Mouse (Mus musculus): ENCODE results near the gene Eef1g. TPM values are rescaled to one million over a fixed set of nuclear protein-coding genes. Genes with fewer than 3 reads are reported as not detected.

Gene Eef1g
- polyA plus RNA-seq, 1 experiment: 242 TPM

DNA sequence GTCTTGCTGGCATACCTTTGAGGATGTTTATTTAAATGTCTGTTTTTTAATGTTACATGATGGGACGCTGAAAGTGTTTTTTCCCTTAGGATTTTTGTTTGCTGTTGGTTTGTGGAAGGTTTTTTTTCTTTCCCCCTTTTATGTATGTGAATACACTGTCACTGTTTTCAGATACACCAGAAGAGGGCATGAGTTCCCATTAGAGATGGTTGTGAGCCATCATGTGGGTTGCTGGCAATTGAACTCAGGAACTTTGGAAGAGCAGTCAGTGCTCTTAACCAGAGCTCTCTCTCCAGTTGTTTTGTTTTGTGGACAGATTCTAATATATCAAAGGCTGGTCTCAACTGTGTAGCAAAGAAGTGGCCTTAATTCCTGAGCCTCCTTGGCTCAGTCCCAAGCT lies 7.8 kb downstream of the Eef1g start:
- WGBS: 87% methylated on average over 1 of the region's 1 CpGs
- Histone ChIP-seq H3K36me3 (ENCODE audit: control insufficient read depth, insufficient read depth, low read length) (peaks cover 59% of the 10 kb centered on the region), H3K4me3 (ENCODE audit: extremely low read depth, insufficient read depth, insufficient read length) (no peak overlapping the region), H3K27me3 (ENCODE audit: control insufficient read depth, insufficient read depth, low read length) (no peaks in the 10 kb centered on the region), H3K4me1 (ENCODE audit: control insufficient read depth, insufficient read depth, insufficient read length) (no peaks in the 10 kb centered on the region), H3K27ac (ENCODE audit: insufficient read depth, low read length) (no peak overlapping the region)
- no peak for DNase-seq (ENCODE audit: low read depth in 1 of 2, low spot score in 2 of 2)
- TF ChIP-seq CTCF (IDR thresholded peaks at IDR 0.05; ENCODE audit: extremely low read depth, insufficient read depth, insufficient read length, insufficient replicate concordance): no peak
- no peak for TF ChIP-seq POLR2A (IDR thresholded peaks at IDR 0.05; ENCODE audit: low read depth, low read length)

DNA sequence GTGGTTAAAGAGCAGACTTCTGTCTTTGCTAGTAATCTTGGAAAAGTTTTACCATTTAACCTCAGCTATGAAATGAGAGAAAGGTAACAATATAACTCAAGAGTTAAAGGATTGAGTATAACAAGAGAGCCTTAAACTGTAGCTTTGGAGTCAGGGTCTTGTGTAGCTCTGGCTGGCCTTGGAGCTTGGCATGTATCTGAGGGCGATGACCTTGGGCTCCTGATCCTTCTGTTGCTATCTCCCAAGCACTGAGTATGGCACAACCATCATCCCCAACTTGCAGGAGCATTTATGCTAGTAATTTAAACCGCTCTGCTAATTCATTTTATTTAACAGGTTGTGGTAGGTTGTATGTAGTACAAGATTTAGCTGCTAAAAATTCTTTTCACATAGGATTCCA lies 8.7 kb downstream of the Eef1g start:
- Histone ChIP-seq H3K36me3 (ENCODE audit: control insufficient read depth, insufficient read depth, low read length) (peaks cover 52% of the 10 kb centered on the region), H3K27ac (ENCODE audit: insufficient read depth, low read length) (no peak overlapping the region), H3K4me1 (ENCODE audit: control insufficient read depth, insufficient read depth, insufficient read length) (peaks cover 1% of the 10 kb centered on the region; the same call in 1 of the 2 replicates), H3K27me3 (ENCODE audit: control insufficient read depth, insufficient read depth, low read length) (no peaks in the 10 kb centered on the region), H3K4me3 (ENCODE audit: extremely low read depth, insufficient read depth, insufficient read length) (no peak overlapping the region)
- 95% methylated on average over 2 of the region's 2 CpGs for WGBS
- no peak for DNase-seq (ENCODE audit: low read depth in 1 of 2, low spot score in 2 of 2)
- TF ChIP-seq CTCF (IDR thresholded peaks at IDR 0.05; ENCODE audit: extremely low read depth, insufficient read depth, insufficient read length, insufficient replicate concordance): no peak
- TF ChIP-seq POLR2A (IDR thresholded peaks at IDR 0.05; ENCODE audit: low read depth, low read length): no peak

DNA sequence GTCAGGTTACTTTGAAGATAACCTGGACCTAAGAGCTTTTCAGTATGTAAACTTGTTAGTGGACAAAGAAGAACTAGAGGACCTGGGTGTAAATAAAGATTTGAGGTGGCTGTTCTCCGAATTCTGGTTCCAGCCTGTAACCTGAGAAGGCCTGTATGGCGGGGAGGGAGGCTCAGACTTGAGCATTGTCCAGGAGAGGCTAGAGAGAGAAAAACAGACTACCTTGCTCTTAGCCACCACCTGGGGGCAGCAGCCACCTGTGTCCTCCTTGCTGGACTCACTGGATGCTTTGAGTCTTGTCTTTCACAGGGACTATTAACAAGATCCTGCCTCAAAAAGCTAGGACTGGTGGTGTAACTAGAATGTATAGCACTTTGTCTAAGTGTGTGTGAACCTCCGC lies 9.7 kb downstream of the Eef1g start:
- H3K4me1 ChIP-seq (ENCODE audit: control insufficient read depth, insufficient read depth, insufficient read length): peaks cover 10% of the 10 kb centered on the region; the same call in 1 of the 2 replicates
- no peak overlapping the region for H3K4me3 ChIP-seq (ENCODE audit: extremely low read depth, insufficient read depth, insufficient read length)
- H3K27ac ChIP-seq (ENCODE audit: insufficient read depth, low read length): no peak overlapping the region
- no peaks in the 10 kb centered on the region for H3K27me3 ChIP-seq (ENCODE audit: control insufficient read depth, insufficient read depth, low read length)
- TF ChIP-seq CTCF (IDR thresholded peaks at IDR 0.05; ENCODE audit: extremely low read depth, insufficient read depth, insufficient read length, insufficient replicate concordance) (peak; percentile 91; the same call in 1 of the 2 replicates), POLR2A (IDR thresholded peaks at IDR 0.05; ENCODE audit: low read depth, low read length) (no peak)
- peak; percentile 37 to 49 for DNase-seq (ENCODE audit: low read depth in 1 of 2, low spot score in 2 of 2)
- 79% methylated on average over 3 of the region's 3 CpGs for WGBS
- peaks cover 42% of the 10 kb centered on the region for H3K36me3 ChIP-seq (ENCODE audit: control insufficient read depth, insufficient read depth, low read length)

DNA sequence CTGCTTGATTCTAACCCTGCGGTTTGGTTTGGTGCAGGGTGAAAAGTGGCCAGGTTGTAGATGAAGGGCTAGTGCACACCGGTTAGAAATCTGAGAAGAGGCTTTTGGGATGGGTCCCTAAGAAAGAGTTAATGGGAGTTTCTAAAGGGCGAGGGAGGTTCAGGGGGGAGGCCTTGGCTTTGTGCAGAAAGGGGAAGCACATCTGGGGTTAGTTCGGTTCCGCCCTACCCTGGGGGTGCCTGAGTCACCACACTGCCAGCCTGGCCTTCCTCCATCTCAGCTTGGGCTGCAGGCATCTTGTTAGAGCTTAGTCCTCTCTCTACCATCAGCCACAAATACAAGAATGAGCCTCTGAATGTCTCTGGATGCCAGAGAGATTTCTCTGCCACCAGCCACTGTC lies 13.9 kb downstream of the Eef1g start:
- Histone ChIP-seq H3K27me3 (ENCODE audit: control insufficient read depth, insufficient read depth, low read length) (no peaks in the 10 kb centered on the region), H3K27ac (ENCODE audit: insufficient read depth, low read length) (peak overlapping the region; percentile 51), H3K4me3 (ENCODE audit: extremely low read depth, insufficient read depth, insufficient read length) (no peak overlapping the region), H3K4me1 (ENCODE audit: control insufficient read depth, insufficient read depth, insufficient read length) (peaks cover 44% of the 10 kb centered on the region; the same call in 1 of the 2 replicates), H3K36me3 (ENCODE audit: control insufficient read depth, insufficient read depth, low read length) (peaks cover 15% of the 10 kb centered on the region)
- WGBS: 20% methylated on average over 5 of the region's 5 CpGs
- DNase-seq (ENCODE audit: low read depth in 1 of 2, low spot score in 2 of 2): peak in 1 of 2 experiments; percentile 63
- TF ChIP-seq CTCF (IDR thresholded peaks at IDR 0.05; ENCODE audit: extremely low read depth, insufficient read depth, insufficient read length, insufficient replicate concordance) (no peak), POLR2A (IDR thresholded peaks at IDR 0.05; ENCODE audit: low read depth, low read length) (no peak)

DNA sequence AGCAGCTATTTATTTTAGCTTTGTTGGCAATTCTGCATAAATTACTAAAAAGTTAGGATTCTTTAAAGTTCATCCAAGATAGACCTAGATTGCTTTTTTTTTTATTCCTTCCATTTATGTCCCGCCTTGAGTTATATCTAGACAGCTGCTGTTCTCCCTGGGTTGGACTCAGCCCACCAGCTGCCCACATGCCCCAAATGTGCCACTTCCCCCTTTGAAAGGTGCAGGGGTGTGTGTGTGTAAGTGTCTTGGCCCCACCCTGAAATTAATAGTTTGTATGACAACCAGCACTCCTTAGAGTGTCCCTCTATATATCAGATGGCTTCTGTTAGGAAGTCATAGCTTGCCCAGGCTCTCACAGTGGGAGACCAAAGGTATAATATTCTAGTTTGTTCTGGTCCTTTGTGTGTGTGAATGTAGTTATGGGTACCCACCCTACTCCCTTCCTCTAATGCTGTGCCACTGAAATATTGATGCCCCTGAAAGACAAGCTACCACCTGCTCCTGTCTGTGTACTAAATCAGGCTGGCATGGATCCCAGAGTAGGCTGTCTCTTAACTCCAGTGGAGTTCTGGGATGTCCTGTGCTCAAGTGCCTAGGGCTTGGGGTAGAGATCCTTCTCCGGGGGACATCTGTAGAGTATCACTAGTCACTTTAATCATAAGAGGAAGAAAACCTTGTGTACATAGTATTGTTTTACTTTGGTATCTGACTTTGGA lies 14.8 kb downstream of the Eef1g start:
- Histone ChIP-seq H3K4me1 (ENCODE audit: control insufficient read depth, insufficient read depth, insufficient read length) (peaks cover 44% of the 10 kb centered on the region; the same call in 1 of the 2 replicates), H3K27ac (ENCODE audit: insufficient read depth, low read length) (no peak overlapping the region), H3K27me3 (ENCODE audit: control insufficient read depth, insufficient read depth, low read length) (no peaks in the 10 kb centered on the region), H3K4me3 (ENCODE audit: extremely low read depth, insufficient read depth, insufficient read length) (no peak overlapping the region), H3K36me3 (ENCODE audit: control insufficient read depth, insufficient read depth, low read length) (peaks cover 15% of the 10 kb centered on the region)
- TF ChIP-seq CTCF (IDR thresholded peaks at IDR 0.05; ENCODE audit: extremely low read depth, insufficient read depth, insufficient read length, insufficient replicate concordance) (no peak), POLR2A (IDR thresholded peaks at IDR 0.05; ENCODE audit: low read depth, low read length) (no peak)
- 47% methylated on average over 2 of the region's 2 CpGs for WGBS
- DNase-seq (ENCODE audit: low read depth in 1 of 2, low spot score in 2 of 2): no peak

DNA sequence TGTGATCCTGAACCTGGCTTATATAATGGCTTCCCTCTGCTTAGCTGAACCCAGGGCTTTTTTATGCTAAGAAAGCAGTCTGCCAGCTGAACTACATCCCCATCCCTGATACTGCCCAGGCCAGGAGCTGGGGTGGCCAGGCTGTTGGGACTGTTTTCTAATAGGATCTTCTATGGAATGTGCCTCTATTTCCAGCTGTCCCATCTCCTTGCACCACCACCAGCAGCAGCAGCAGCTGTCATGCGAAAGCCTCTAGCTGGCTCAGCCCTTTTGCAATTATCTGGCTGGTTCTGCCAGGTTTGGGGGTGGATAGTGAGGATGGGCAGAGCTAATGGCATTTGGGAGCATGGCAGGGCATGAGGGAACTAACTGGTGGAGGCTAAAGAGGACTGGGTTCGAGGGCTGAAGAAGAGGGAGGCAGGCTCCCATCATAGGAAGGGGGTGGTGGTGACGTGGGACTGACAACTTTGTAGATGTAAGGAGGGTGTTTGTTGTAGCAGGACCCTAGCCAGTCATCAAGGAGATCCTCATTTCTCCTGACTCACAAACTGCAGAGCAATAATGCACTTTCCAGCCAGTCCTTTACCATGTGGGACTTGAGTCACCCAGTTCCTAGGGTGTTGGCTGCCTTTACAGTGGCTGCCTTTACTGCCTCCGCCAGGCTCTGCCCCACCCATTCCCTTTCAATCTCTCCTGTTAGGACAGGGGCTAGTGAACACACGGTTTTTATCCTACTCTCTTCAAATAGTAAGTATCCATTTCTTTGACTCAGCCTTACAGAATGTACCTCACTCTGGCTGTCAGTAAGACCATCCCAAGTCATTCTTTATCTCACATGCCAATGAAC lies 15.7 kb downstream of the Eef1g start:
- H3K27ac ChIP-seq (ENCODE audit: insufficient read depth, low read length): no peak overlapping the region
- 72% methylated on average over 5 of the region's 5 CpGs for WGBS
- peaks cover 14% of the 10 kb centered on the region for H3K36me3 ChIP-seq (ENCODE audit: control insufficient read depth, insufficient read depth, low read length)
- no peak overlapping the region for H3K4me3 ChIP-seq (ENCODE audit: extremely low read depth, insufficient read depth, insufficient read length)
- TF ChIP-seq POLR2A (IDR thresholded peaks at IDR 0.05; ENCODE audit: low read depth, low read length) (no peak), CTCF (IDR thresholded peaks at IDR 0.05; ENCODE audit: extremely low read depth, insufficient read depth, insufficient read length, insufficient replicate concordance) (no peak)
- peaks cover 44% of the 10 kb centered on the region; the same call in 1 of the 2 replicates for H3K4me1 ChIP-seq (ENCODE audit: control insufficient read depth, insufficient read depth, insufficient read length)
- no peaks in the 10 kb centered on the region for H3K27me3 ChIP-seq (ENCODE audit: control insufficient read depth, insufficient read depth, low read length)
- no peak for DNase-seq (ENCODE audit: low read depth in 1 of 2, low spot score in 2 of 2)
